Mouse (Mus musculus) G1E (cell line): ENCODE data around the gene Slc25a25. TPM values are rescaled to one million over a fixed set of nuclear protein-coding genes. Genes with fewer than 3 reads are reported as not detected.

Source experiments
- ATAC-seq: 2 replicates; pipeline ENCODE4 v1.8.0; 2016; ENCODE audit warnings: mild to moderate bottlenecking; ENCODE audit not compliant: insufficient number of reproducible peaks, poor library complexity, low FRiP score, severe bottlenecking; ENCODE audit errors: extremely low read depth
- DNase-seq: peaks from one replicate; pipeline ENCODE4 v3.0.0; 2012; ENCODE audit warnings: low spot score
- H3K27me3 ChIP-seq: 2 replicates; pipeline ENCODE4 v1.6.1; 2012; ENCODE audit warnings: mild to moderate bottlenecking, low read length, inconsistent platforms; ENCODE audit not compliant: insufficient read depth
- H3K36me3 ChIP-seq: replicated peaks from 2 replicates; pipeline ENCODE3; 2012; ENCODE audit warnings: mild to moderate bottlenecking, inconsistent platforms
- H3K4me1 ChIP-seq: 2 replicates; pipeline ENCODE4 v1.6.1; 2012; ENCODE audit warnings: low read depth, low read length, inconsistent platforms, mixed read lengths; ENCODE audit not compliant: insufficient read depth
- H3K4me3 ChIP-seq: 2 replicates; pipeline ENCODE4 v1.5.1; 2012; ENCODE audit warnings: low read depth, mild to moderate bottlenecking, inconsistent platforms, low read length, moderate library complexity, mixed read lengths
- H3K9me3 ChIP-seq: replicated peaks from 2 replicates; pipeline ENCODE4 v1.6.1; 2012; ENCODE audit warnings: inconsistent platforms
- CTCF ChIP-seq: IDR thresholded peaks from 2 replicates; pipeline ENCODE4 v1.5.1; 2012; ENCODE audit warnings: low read depth, low read length, inconsistent platforms, mixed read lengths
- GATA1 ChIP-seq: IDR thresholded peaks from 2 replicates; pipeline ENCODE4 v1.6.1; 2012; ENCODE audit warnings: borderline replicate concordance, low read length, inconsistent platforms, mixed read lengths
- GATA2 ChIP-seq: IDR thresholded peaks from 2 replicates; pipeline ENCODE4 v1.6.1; 2012; ENCODE audit warnings: low read depth, low read length, inconsistent platforms, borderline replicate concordance
- POLR2AphosphoS5 ChIP-seq: IDR thresholded peaks from 2 replicates; pipeline ENCODE4 v1.6.1; 2012; ENCODE audit warnings: low read depth, low read length, inconsistent platforms; ENCODE audit not compliant: insufficient replicate concordance
- TAL1 ChIP-seq: conservative IDR thresholded peaks from 2 replicates; pipeline ENCODE4 v1.6.1; 2012; ENCODE audit warnings: low read depth, low read length, inconsistent platforms, mixed read lengths
- polyA plus RNA-seq: library from polyadenylated mRNA; stranded (reverse); fragments of >175 nt; gene quantifications from 2 replicates; pipeline ENCODE4 v1.2.3, GENCODE M21; 2012
- total RNA-seq, 2 experiments: library from RNA; stranded (forward) in 1 of 2; stranded (reverse) in 1 of 2; fragments of 200-1000 nt in 1 of 2; fragments of >200 nt in 1 of 2; fragmentation: Nextera tagmentation in 1 of 2; gene quantifications; 2 replicates each; pipeline ENCODE4 v1.2.3; 2014 to 2017

The Slc25a25 gene
- total and polyA plus RNA-seq, 3 experiments, result 6.5 to 25.4 (median 6.8) TPM

DNA sequence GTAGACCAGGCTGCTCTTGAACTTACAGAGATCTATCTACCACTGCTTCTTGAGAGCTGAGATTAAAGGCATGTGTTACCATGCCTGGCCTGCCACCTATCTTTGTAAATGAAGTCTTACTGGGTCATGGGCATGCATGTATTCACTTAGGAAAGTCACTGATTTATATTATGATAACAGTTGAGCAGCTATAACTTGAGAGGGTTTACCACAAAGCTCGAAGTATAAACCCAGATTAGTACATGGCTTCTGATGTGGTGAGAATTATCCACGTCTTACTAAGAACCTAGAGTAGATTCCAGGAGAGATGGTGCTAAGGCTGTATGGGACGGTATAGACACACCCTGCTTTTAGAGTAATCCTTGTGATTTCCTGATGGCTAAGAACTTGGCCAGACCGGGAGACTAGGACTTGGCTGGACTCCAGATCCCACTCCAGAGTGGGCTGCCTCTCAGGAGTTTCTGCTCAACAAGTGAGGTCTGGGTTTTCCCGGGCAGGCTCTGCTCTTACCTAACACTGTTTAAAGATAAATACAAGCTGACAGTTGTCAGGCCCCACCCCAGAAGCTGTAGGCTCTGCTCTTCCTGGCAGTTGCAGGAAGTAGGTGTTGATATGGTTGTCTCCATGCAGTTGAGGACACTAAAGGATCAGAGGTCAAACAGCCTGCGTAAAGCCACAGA lies 13.1 kb upstream of the Slc25a25 start:
- Histone ChIP-seq H3K27me3 (peaks cover 4% of the 10 kb centered on the region), H3K4me3 (no peak overlapping the region), H3K36me3 (no peaks in the 10 kb centered on the region), H3K4me1 (peaks cover 10% of the 10 kb centered on the region), H3K9me3 (no peaks in the 10 kb centered on the region)
- TF ChIP-seq TAL1 (no peak), GATA1 (no peak)
- ATAC-seq, result no peak
- no peak for DNase-seq

DNA sequence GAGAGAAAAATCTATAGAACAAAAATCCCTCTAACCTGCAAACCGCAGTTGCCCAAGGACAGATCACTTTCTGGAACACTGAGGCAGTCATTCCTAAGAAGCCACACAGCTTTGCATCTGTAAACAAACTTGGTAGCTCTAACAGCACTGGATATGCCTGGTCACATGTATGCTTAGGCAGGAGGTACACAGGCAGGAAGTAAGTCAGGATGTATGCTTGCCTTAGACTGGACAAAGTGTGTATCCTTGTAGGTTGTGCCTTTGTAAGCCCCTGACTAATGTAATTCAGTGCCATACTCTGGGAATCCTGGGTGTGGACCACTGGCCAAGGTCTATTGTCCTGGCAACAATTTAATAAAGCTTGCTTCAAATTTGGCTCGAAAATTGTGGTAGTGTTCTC lies 12.5 kb upstream of the Slc25a25 start:
- TF ChIP-seq POLR2AphosphoS5 (no peak), GATA1 (no peak), CTCF (no peak), GATA2 (no peak), TAL1 (no peak)
- no peak for ATAC-seq
- no peak overlapping the region for H3K4me3 ChIP-seq

DNA sequence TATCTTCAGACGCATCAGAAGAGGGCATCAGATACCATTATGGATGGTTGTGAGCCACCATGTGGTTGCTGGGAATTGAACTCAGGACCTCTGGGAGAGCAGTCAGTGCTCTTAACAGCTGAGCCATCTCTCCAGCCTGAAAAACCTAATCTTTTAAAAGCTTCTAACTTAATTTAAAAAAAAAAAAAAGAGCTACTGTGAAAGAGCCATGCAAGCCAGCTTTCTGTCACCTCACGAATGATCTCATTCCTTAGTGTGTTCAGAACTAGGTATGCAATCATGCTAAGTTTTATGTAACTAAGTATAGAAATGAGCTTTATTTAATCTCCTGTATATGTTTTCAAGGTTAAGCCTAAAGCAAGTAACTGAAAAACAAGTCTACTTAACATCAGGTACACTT lies 8.4 kb upstream of the Slc25a25 start:
- no peak overlapping the region for H3K4me3 ChIP-seq
- no peak for ATAC-seq
- TF ChIP-seq GATA2 (no peak), POLR2AphosphoS5 (no peak), GATA1 (no peak), CTCF (no peak), TAL1 (no peak)
- no peaks in the 10 kb centered on the region for H3K9me3 ChIP-seq
- peaks cover 4% of the 10 kb centered on the region for H3K27me3 ChIP-seq
- H3K36me3 ChIP-seq, result peaks cover 23% of the 10 kb centered on the region
- no peak for DNase-seq
- H3K4me1 ChIP-seq, result peaks cover 14% of the 10 kb centered on the region

More for the DNA sequence above, 12.5 kb upstream of the Slc25a25 start:
- no peaks in the 10 kb centered on the region for H3K36me3 ChIP-seq
- DNase-seq, result no peak
- peaks cover 10% of the 10 kb centered on the region for H3K4me1 ChIP-seq
- no peaks in the 10 kb centered on the region for H3K9me3 ChIP-seq
- peaks cover 4% of the 10 kb centered on the region for H3K27me3 ChIP-seq

DNA sequence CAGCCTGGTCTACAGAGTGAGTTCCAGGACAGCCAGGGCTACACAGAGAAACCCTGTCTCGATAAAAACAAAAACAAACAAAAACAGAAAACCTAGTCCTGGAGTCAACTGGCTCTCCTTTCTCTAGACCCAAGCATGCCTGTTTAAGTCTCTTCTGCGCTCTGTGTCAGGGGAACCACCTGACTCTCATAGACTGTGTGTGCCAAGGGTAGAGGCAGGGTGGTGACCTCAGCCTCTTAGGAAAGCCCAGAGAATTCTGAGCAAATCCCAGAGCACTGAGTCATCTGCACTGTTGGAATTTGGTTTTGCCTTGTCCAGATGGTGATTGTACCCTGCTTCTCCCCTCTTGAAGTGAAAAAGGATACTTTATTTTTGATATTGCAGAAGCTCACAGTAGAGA lies 7.1 kb upstream of the Slc25a25 start:
- no peaks in the 10 kb centered on the region for H3K9me3 ChIP-seq
- H3K36me3 ChIP-seq, result peaks cover 31% of the 10 kb centered on the region
- no peak for TF ChIP-seq TAL1
- no peak for TF ChIP-seq GATA1
- no peak for TF ChIP-seq GATA2
- no peak for TF ChIP-seq POLR2AphosphoS5
- no peak for TF ChIP-seq CTCF
- DNase-seq, result no peak
- no peak for ATAC-seq
- no peak overlapping the region for H3K4me3 ChIP-seq
- H3K4me1 ChIP-seq, result peaks cover 22% of the 10 kb centered on the region
- H3K27me3 ChIP-seq, result no peaks in the 10 kb centered on the region

DNA sequence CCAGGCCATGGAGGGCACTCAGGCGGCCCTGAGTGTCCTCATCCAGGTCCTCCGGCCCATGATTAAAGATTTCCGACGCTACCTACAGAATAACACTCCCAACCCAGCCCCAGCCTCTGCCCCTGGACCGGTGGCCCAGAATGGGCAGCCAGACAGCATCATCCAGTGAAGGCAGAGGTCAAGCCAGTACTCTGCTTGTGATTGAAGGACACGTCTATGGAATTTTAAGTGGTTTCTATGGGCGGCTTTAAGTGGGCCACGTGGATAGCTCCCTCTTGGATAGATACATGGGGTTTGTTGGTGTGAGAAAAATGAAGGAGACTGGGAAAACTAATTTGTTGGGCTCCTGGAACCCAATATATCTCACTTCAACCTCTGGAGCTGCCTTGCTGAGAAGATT lies 3.9 kb upstream of the Slc25a25 start:
- no peak for ATAC-seq
- Histone ChIP-seq H3K9me3 (no peaks in the 10 kb centered on the region), H3K4me3 (no peak overlapping the region), H3K4me1 (peaks cover 42% of the 10 kb centered on the region), H3K27me3 (no peaks in the 10 kb centered on the region), H3K36me3 (peaks cover 31% of the 10 kb centered on the region)
- no peak for DNase-seq
- TF ChIP-seq TAL1 (no peak), GATA2 (no peak), GATA1 (no peak), CTCF (no peak), POLR2AphosphoS5 (no peak)

DNA sequence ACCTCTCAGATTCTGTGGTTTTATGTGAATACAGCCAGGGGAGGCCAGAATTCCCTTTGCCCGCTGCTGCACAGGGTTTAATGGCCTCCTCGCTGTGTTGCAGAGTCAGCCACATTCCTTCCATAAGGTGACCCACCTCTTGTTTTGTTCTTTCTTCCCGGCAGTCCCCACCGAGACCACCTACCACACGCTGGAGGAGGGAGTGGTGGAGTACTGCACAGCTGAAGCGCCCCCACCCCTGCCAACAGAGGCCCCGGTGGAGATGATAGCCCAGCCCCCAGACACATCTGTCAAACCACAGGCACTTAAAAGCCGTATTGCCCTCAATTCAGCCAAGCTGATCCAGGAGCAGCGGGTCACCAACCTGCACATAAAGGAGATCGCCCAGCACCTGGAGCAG lies 3.4 kb upstream of the Slc25a25 start:
- H3K36me3 ChIP-seq, result peaks cover 31% of the 10 kb centered on the region
- no peak for ATAC-seq
- DNase-seq, result no peak
- TF ChIP-seq POLR2AphosphoS5 (no peak), TAL1 (no peak), GATA1 (no peak), GATA2 (no peak), CTCF (no peak)
- no peaks in the 10 kb centered on the region for H3K9me3 ChIP-seq
- no peaks in the 10 kb centered on the region for H3K27me3 ChIP-seq
- H3K4me1 ChIP-seq, result peaks cover 47% of the 10 kb centered on the region
- no peak overlapping the region for H3K4me3 ChIP-seq

DNA sequence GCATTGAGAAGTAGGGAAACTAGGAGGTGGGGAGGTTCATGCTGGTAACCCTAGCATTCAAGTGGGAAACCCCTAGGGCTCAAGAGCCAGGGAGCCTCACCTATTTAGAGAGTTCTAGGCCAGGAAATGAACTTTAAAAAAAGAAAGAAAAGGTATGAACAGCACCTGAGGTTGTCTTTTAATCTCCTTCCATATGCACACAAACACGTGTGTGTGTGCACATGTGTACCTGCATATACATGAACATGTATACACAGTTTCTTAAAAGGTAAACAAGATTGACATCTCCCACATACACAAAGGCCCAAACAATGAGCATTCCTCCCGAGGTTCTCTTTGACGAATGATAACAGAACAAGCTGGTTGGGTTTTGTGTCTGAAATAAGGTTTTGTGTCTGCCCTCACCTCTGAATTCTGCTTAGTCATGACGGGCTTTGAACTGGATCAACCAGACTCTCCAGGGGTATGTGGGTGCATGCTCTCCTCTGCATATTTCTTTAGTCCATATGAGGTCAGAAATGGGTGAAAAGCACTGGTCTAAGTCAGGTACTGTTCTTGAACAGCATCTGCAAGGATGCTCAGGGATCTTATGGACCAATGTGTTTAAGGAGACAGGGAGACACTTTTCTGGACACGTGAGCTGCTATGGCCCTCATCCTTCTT lies 2.5 kb upstream of the Slc25a25 start:
- H3K36me3 ChIP-seq, result peaks cover 31% of the 10 kb centered on the region
- no peaks in the 10 kb centered on the region for H3K9me3 ChIP-seq
- H3K27me3 ChIP-seq, result no peaks in the 10 kb centered on the region
- H3K4me3 ChIP-seq, result peak overlapping the region; percentile 15; the same call in 1 of the 2 replicates
- TF ChIP-seq POLR2AphosphoS5 (no peak), TAL1 (no peak), GATA1 (no peak), CTCF (no peak), GATA2 (no peak)
- H3K4me1 ChIP-seq, result peaks cover 52% of the 10 kb centered on the region
- no peak for DNase-seq
- ATAC-seq, result no peak
